Comparison of ENCODE assay signal across 10 mouse cellular contexts in the genomic region with DNA sequence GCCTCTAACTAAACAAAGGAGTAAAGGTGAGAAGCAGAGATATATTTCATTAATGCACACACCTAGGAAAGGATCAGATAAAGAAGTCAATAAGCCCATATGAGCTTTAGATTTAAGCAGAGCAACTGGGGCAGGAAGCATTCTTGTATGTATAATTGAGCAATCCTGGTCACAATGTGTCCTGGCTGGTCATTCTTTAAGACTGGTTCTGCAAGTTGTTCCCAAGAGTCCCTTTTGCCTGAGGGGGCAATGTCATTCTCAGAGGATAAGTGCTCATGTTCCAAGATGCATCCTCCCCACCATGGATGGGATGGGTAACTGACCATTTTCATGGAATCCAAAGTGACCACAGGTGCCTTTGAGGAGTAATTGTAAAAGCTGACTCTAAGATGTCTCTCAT.
"Had no signal": no experiment of that assay in that cellular context is flagged by ENCODE, and none has a peak within 500 bp of the region (broad histone marks: within the 10 kb centered on the region; RNA-seq: fewer than 3 reads in every experiment).

No protein-coding gene starts in this region.

- H3K9ac ChIP-seq: kidney, embryonic 15.5 days; liver, embryonic 15.5 days; lung, embryonic 14.5 days had no signal

- DNase-seq: kidney, adult 2 months; kidney, postnatal 14 days; lung, embryonic 14.5 days; right cerebral cortex, adult 18-20 months; right cerebral cortex, postnatal 25 days; thymus, postnatal 14 days had no signal

- H3K36me3 ChIP-seq: kidney, embryonic 15.5 days; limb, embryonic 10.5 days; liver, embryonic 15.5 days; neural tube, embryonic 13.5 days had no signal

- H3K9me3 ChIP-seq: kidney, embryonic 15.5 days; limb, embryonic 10.5 days; liver, embryonic 15.5 days; neural tube, embryonic 13.5 days had no signal

- H3K27me3 ChIP-seq: kidney, embryonic 15.5 days; liver, embryonic 15.5 days; neural tube, embryonic 13.5 days had no signal

- H3K27ac ChIP-seq: kidney, embryonic 15.5 days; limb, embryonic 10.5 days; liver, embryonic 15.5 days had no signal
